Mouse (Mus musculus) erythroid progenitor cell, adult 5-6 weeks (primary cell): Measurements from ENCODE around the gene Ap1s3. TPM values are rescaled to one million over a fixed set of nuclear protein-coding genes. Genes with fewer than 3 reads are reported as not detected.
"Not testable (repeated sequence)": the region's sequence is repeated elsewhere in the genome, so short reads cannot be mapped to it uniquely, and the experiment has no call there.

Experiments
- ATAC-seq: replicated peaks from 2 replicates; pipeline ENCODE4 v1.8.0; 2016; ENCODE audit warnings: moderate number of reproducible peaks, mild to moderate bottlenecking, moderate TSS enrichment, inconsistent platforms; ENCODE audit not compliant: poor library complexity, low FRiP score, severe bottlenecking
- total RNA-seq, 2 experiments: library from RNA; stranded (forward) in 1 of 2; stranded (reverse) in 1 of 2; fragments of 150-400 nt in 1 of 2; fragments of 186-747, 209-891 nt in 1 of 2; gene quantifications; 2 replicates each; pipeline versions ENCODE4 v1.2.3 to v1.2.4; 2015 to 2017; ENCODE audit warnings: low replicate concordance in 2 of 2

The Ap1s3 gene
- total RNA-seq, 2 experiments from 2014 or later, result 10.1 TPM; not detected in 1

- ATAC-seq, result no peak
Observed at GRCm38 (mm10) chr1:79671196-79671542, 603 bp downstream of the Ap1s3 start.

- no peak for ATAC-seq
Observed at GRCm38 (mm10) chr1:79669419-79669974, 2.3 kb downstream of the Ap1s3 start.

GRCm38 (mm10) chr1:79664911-79665310 is 6.9 kb downstream of the Ap1s3 start:
- ATAC-seq, result no peak

GRCm38 (mm10) chr1:79659598-79659997 is 12.2 kb downstream of the Ap1s3 start:
- ATAC-seq, result no peak

GRCm38 (mm10) chr1:79657411-79657810 is 14.4 kb downstream of the Ap1s3 start:
- ATAC-seq, result no peak

GRCm38 (mm10) chr1:79655819-79656555 is 15.8 kb downstream of the Ap1s3 start:
- no peak for ATAC-seq

GRCm38 (mm10) chr1:79654948-79655347 is 16.8 kb downstream of the Ap1s3 start:
- no peak for ATAC-seq

GRCm38 (mm10) chr1:79643411-79644110 is 28.2 kb downstream of the Ap1s3 start:
- ATAC-seq, result no peak

- ATAC-seq, result no peak
Observed at GRCm38 (mm10) chr1:79642680-79643079, 29.1 kb downstream of the Ap1s3 start.

- no peak for ATAC-seq
Observed at GRCm38 (mm10) chr1:79641355-79641754, 30.4 kb downstream of the Ap1s3 start.

GRCm38 (mm10) chr1:79640151-79640550 is 31.6 kb downstream of the Ap1s3 start:
- no peak for ATAC-seq

- no peak for ATAC-seq
Observed at GRCm38 (mm10) chr1:79639683-79640082, 32.1 kb downstream of the Ap1s3 start.

- no peak for ATAC-seq
Observed at GRCm38 (mm10) chr1:79639107-79639506, 32.7 kb downstream of the Ap1s3 start.

- ATAC-seq, result no peak
Observed at GRCm38 (mm10) chr1:79637768-79638167, 34.0 kb downstream of the Ap1s3 start.

- no peak for ATAC-seq
Observed at GRCm38 (mm10) chr1:79631521-79631920, 40.3 kb downstream of the Ap1s3 start.

- no peak for ATAC-seq
Observed at GRCm38 (mm10) chr1:79629726-79630125, 42.0 kb downstream of the Ap1s3 start.

GRCm38 (mm10) chr1:79626140-79626539 is 45.6 kb downstream of the Ap1s3 start:
- ATAC-seq, result no peak

- no peak for ATAC-seq
Observed at GRCm38 (mm10) chr1:79619434-79619833, 52.3 kb downstream of the Ap1s3 start.

- ATAC-seq, result no peak
Observed at GRCm38 (mm10) chr1:79616492-79616891, 55.3 kb downstream of the Ap1s3 start.

GRCm38 (mm10) chr1:79614456-79614855 is 57.3 kb downstream of the Ap1s3 start:
- ATAC-seq, result no peak

- ATAC-seq, result not testable (repeated sequence)
Observed at GRCm38 (mm10) chr1:79611271-79611670, 60.5 kb downstream of the Ap1s3 start.
